Comparison of ENCODE assay signal across 21 mouse cellular contexts in genomic region chr16:88042458-88042857, GRCm38 (mm10).
DNase-seq lines count a peak whose midpoint lies in the region; ATAC-seq and TF ChIP-seq lines count a peak whose summit lies in the region.
"Had no signal": no experiment of that assay in that cellular context is flagged by ENCODE, and none has a peak within 500 bp of the region (broad histone marks: within the 10 kb centered on the region; RNA-seq: fewer than 3 reads in every experiment).

No protein-coding gene starts in this region.

- no peak for ATAC-seq in hindbrain, postnatal 0 days
- ATAC-seq: forebrain, embryonic 16.5 days; liver, embryonic 12.5 days had no signal

- H3K4me3 ChIP-seq in hindbrain, embryonic 10.5 days = no peak overlapping the region
- H3K4me3 ChIP-seq in hindbrain, postnatal 0 days (ENCODE audit: low read length) = no peak overlapping the region
- H3K4me3 ChIP-seq: embryonic facial prominence, embryonic 12.5 days; liver, embryonic 12.5 days; midbrain, embryonic 12.5 days; stomach, embryonic 15.5 days had no signal

- WGBS in hindbrain, embryonic 10.5 days = 69% methylated on average over 6 of the region's 6 CpGs
- 68% methylated on average over 6 of the region's 6 CpGs for WGBS in hindbrain, postnatal 0 days

- no peaks in the 10 kb centered on the region for H3K4me1 ChIP-seq in hindbrain, embryonic 10.5 days (replicated peaks)
- no peaks in the 10 kb centered on the region for H3K4me1 ChIP-seq in hindbrain, postnatal 0 days (ENCODE audit: insufficient read depth, low read length)
- H3K4me1 ChIP-seq: embryonic facial prominence, embryonic 12.5 days; liver, embryonic 12.5 days; stomach, embryonic 15.5 days had no signal

- peak; percentile 3 for DNase-seq in hindbrain, embryonic 10.5 days (ENCODE audit: low spot score)
- DNase-seq in hindbrain, postnatal 0 days (ENCODE audit: low spot score) = no peak
- peak; percentile 88 for DNase-seq in 3T3-L1 (ENCODE audit: low read depth, low spot score)
- peak; percentile 3 for DNase-seq in adipocyte (ENCODE audit: low spot score)
- peak; percentile 12 for DNase-seq in fibroblast of lung, adult 2 months (ENCODE audit: low read depth)
- no peak for DNase-seq in left cerebral cortex, postnatal 4 days
- no peak for DNase-seq in neural tube, embryonic 10.5 days (ENCODE audit: extremely low spot score, low spot score)
- DNase-seq: cerebellum, adult 11 months; cerebellum, postnatal 25 days; gastrocnemius, postnatal 36 days; kidney, adult 11 months; kidney, postnatal 14 days; lung, adult 2 months; lung, postnatal 4 days; right cerebral cortex, postnatal 25 days; thymus, adult 18-20 months had no signal

- no peak overlapping the region for H3K27ac ChIP-seq in hindbrain, embryonic 10.5 days
- H3K27ac ChIP-seq in hindbrain, postnatal 0 days = no peak overlapping the region
- H3K27ac ChIP-seq: embryonic facial prominence, embryonic 12.5 days; liver, embryonic 12.5 days; midbrain, embryonic 12.5 days; stomach, embryonic 15.5 days had no signal

- no peaks in the 10 kb centered on the region for H3K27me3 ChIP-seq in hindbrain, embryonic 10.5 days (ENCODE audit: insufficient read depth, poor library complexity, severe bottlenecking)
- H3K27me3 ChIP-seq in hindbrain, postnatal 0 days (ENCODE audit: insufficient read depth, low read length) = no peaks in the 10 kb centered on the region
- H3K27me3 ChIP-seq: embryonic facial prominence, embryonic 12.5 days; liver, embryonic 12.5 days; midbrain, embryonic 12.5 days; stomach, embryonic 15.5 days had no signal

- H3K4me2 ChIP-seq in hindbrain, postnatal 0 days (ENCODE audit: low read depth, low read length) = no peak overlapping the region
- H3K4me2 ChIP-seq: embryonic facial prominence, embryonic 12.5 days; liver, embryonic 12.5 days; midbrain, embryonic 12.5 days; stomach, embryonic 15.5 days had no signal

- no peaks in the 10 kb centered on the region for H3K9me3 ChIP-seq in hindbrain, embryonic 10.5 days
- no peaks in the 10 kb centered on the region for H3K9me3 ChIP-seq in hindbrain, postnatal 0 days (ENCODE audit: low read length)
- H3K9me3 ChIP-seq: embryonic facial prominence, embryonic 12.5 days; liver, embryonic 12.5 days; midbrain, embryonic 12.5 days; stomach, embryonic 15.5 days had no signal

- TF ChIP-seq CTCF in hindbrain, postnatal 0 days (IDR thresholded peaks at IDR 0.05; ENCODE audit: low read depth) = no peak

- no peak overlapping the region for H3K9ac ChIP-seq in hindbrain, postnatal 0 days (replicated peaks; ENCODE audit: low read length)
- H3K9ac ChIP-seq: embryonic facial prominence, embryonic 12.5 days; liver, embryonic 12.5 days; midbrain, embryonic 12.5 days; stomach, embryonic 15.5 days had no signal

- no peaks in the 10 kb centered on the region for H3K36me3 ChIP-seq in hindbrain, embryonic 10.5 days
- no peaks in the 10 kb centered on the region for H3K36me3 ChIP-seq in hindbrain, postnatal 0 days (ENCODE audit: insufficient read depth, low read length)
- H3K36me3 ChIP-seq: embryonic facial prominence, embryonic 12.5 days; liver, embryonic 12.5 days; midbrain, embryonic 12.5 days; stomach, embryonic 15.5 days had no signal

- intact Hi-C loops in left cerebral cortex, postnatal 4 days (cut with DNase I) = no loop called here

Comparison
In these comparisons a context has a peak if more than half of its experiments do, and no peak if none do; other contexts are left out.
1. DNase-seq: peak in hindbrain, embryonic 10.5 days (single experiment), 3T3-L1 (single experiment), adipocyte (single experiment) and fibroblast of lung, adult 2 months (single experiment); none in hindbrain, postnatal 0 days (single experiment), left cerebral cortex, postnatal 4 days (single experiment) and neural tube, embryonic 10.5 days (single experiment).